Mouse (Mus musculus): Measurements from ENCODE around the gene Opn1sw. TPM values are rescaled to one million over a fixed set of nuclear protein-coding genes. Genes with fewer than 3 reads are reported as not detected.

The Opn1sw gene
- polyA plus RNA-seq, 1 experiment from 2014 or later, result 0.29 TPM

Small RNA genes within 50 kb of the gene (microRNA-seq; reads per million reads assigned to microRNA genes)
- gene Gm26220 (not detected), gene Gm44354 (not detected)

Other genes with a start within 250 kb of the Opn1sw start
- gene Rbm28, start 223.5 kb downstream of the Opn1sw start, polyA plus RNA-seq (2015; fragmentation: Nextera tagmentation; extraction: Ambion mirVana), result 46.1 and 48.8 TPM in 2 replicates
- gene Prrt4, start 208.9 kb downstream of the Opn1sw start, polyA plus RNA-seq (2015; fragmentation: Nextera tagmentation; extraction: Ambion mirVana), result 1.0 and 1.6 TPM in 2 replicates
- gene Impdh1, start 172.1 kb downstream of the Opn1sw start, polyA plus RNA-seq (2015; fragmentation: Nextera tagmentation; extraction: Ambion mirVana), result 39.7 and 44.9 TPM in 2 replicates
- gene Hilpda, start 116.0 kb downstream of the Opn1sw start, polyA plus RNA-seq (2015; fragmentation: Nextera tagmentation; extraction: Ambion mirVana), result 30.2 and 33.2 TPM in 2 replicates
- gene Fam71f2, start 108.9 kb downstream of the Opn1sw start, polyA plus RNA-seq (2015; fragmentation: Nextera tagmentation; extraction: Ambion mirVana), result 0.28 and 0.32 TPM in 2 replicates
- 0.12 and 0.22 TPM in 2 replicates for gene Fam71f1, start 69.3 kb downstream of the Opn1sw start, polyA plus RNA-seq (2015; fragmentation: Nextera tagmentation; extraction: Ambion mirVana)
- gene Calu, start 40.4 kb downstream of the Opn1sw start, polyA plus RNA-seq (2015; fragmentation: Nextera tagmentation; extraction: Ambion mirVana), result 382 and 391 TPM in 2 replicates
- gene Ccdc136, start 7.8 kb upstream of the Opn1sw start, polyA plus RNA-seq (2015; fragmentation: Nextera tagmentation; extraction: Ambion mirVana), result 22.5 and 22.6 TPM in 2 replicates
- gene Flnc, start 44.8 kb upstream of the Opn1sw start, polyA plus RNA-seq (2015; fragmentation: Nextera tagmentation; extraction: Ambion mirVana), result 7.7 and 9.3 TPM in 2 replicates
- gene Atp6v1f, start 79.2 kb upstream of the Opn1sw start, polyA plus RNA-seq (2015; fragmentation: Nextera tagmentation; extraction: Ambion mirVana), result 268 and 287 TPM in 2 replicates
- gene Atp6v1fnb, start 83.0 kb upstream of the Opn1sw start, polyA plus RNA-seq (2015; fragmentation: Nextera tagmentation; extraction: Ambion mirVana), result not detected in 2 replicates
- 24.0 and 27.9 TPM in 2 replicates for gene Kcp, start 119.5 kb upstream of the Opn1sw start, polyA plus RNA-seq (2015; fragmentation: Nextera tagmentation; extraction: Ambion mirVana)
- gene Irf5, start 138.2 kb upstream of the Opn1sw start, polyA plus RNA-seq (2015; fragmentation: Nextera tagmentation; extraction: Ambion mirVana), result 6.1 and 7.4 TPM in 2 replicates
- gene Tnpo3, start 221.4 kb upstream of the Opn1sw start, polyA plus RNA-seq (2015; fragmentation: Nextera tagmentation; extraction: Ambion mirVana), result 91.3 and 93.2 TPM in 2 replicates